Mouse (Mus musculus): ENCODE data around the gene Zfp62. TPM values are rescaled to one million over a fixed set of nuclear protein-coding genes. Genes with fewer than 3 reads are reported as not detected.
"Not testable (repeated sequence)": the region's sequence is repeated elsewhere in the genome, so short reads cannot be mapped to it uniquely, and the experiment has no call there.

Gene Zfp62
- polyA plus RNA-seq, 1 experiment from 2014 or later = 36.0 TPM

- Histone ChIP-seq H3K4me1 (no peaks in the 10 kb centered on the region), H3K9me3 (replicated peaks) (no peaks in the 10 kb centered on the region), H3K36me3 (no peaks in the 10 kb centered on the region), H3K27ac (replicated peaks) (no peak overlapping the region), H3K4me2 (replicated peaks) (no peak overlapping the region), H3K4me3 (replicated peaks) (no peak overlapping the region), H3K27me3 (no peaks in the 10 kb centered on the region; the same call in 1 of the 2 replicates), H3K9ac (no peak overlapping the region)
- no peak for ATAC-seq (ENCODE audit: insufficient number of reproducible peaks, low FRiP score, low TSS enrichment, low read depth)
- WGBS = 76% methylated on average over 10 of the region's 10 CpGs
Measured at GRCm38 (mm10) chr11:49187701-49188100, 15.4 kb upstream of the Zfp62 start.

- 3% methylated on average over 7 of the region's 7 CpGs for WGBS
- Histone ChIP-seq H3K4me2 (replicated peaks) (no peak overlapping the region), H3K9ac (no peak overlapping the region), H3K27me3 (no peaks in the 10 kb centered on the region; the same call in 1 of the 2 replicates), H3K36me3 (no peaks in the 10 kb centered on the region), H3K4me3 (replicated peaks) (no peak overlapping the region), H3K9me3 (replicated peaks) (no peaks in the 10 kb centered on the region), H3K27ac (replicated peaks) (no peak overlapping the region), H3K4me1 (no peaks in the 10 kb centered on the region)
- no peak for ATAC-seq (ENCODE audit: insufficient number of reproducible peaks, low FRiP score, low TSS enrichment, low read depth)
Measured at GRCm38 (mm10) chr11:49189737-49190136, 13.4 kb upstream of the Zfp62 start.

DNA sequence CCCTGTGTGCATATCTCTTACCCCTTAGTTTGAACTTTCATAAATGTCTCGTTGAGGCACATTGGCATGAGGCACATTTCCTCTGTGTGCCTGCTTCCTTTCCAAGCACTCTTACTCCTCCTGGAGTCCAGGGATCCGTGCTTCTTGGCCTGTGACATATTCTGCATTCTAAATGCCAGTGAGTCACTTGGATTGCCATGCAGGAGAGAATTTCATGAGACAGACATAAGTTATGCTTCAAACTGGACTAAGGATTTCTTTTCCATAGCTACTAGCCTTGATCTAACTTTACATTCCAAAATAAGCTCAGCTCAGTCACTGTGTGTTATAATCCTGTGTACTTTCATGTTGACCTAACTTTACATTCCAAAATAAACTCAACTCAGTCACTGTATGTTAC, 12.0 kb upstream of the Zfp62 start:
- ATAC-seq (ENCODE audit: insufficient number of reproducible peaks, low FRiP score, low TSS enrichment, low read depth) = no peak
- WGBS = 51% methylated on average over 2 of the region's 2 CpGs
- Histone ChIP-seq H3K27ac (replicated peaks) (no peak overlapping the region), H3K9me3 (replicated peaks) (no peaks in the 10 kb centered on the region), H3K27me3 (no peaks in the 10 kb centered on the region; the same call in 1 of the 2 replicates), H3K9ac (no peak overlapping the region), H3K4me2 (replicated peaks) (no peak overlapping the region), H3K4me3 (replicated peaks) (no peak overlapping the region), H3K36me3 (no peaks in the 10 kb centered on the region), H3K4me1 (no peaks in the 10 kb centered on the region)

- H3K27me3 ChIP-seq; H3K36me3 ChIP-seq; ATAC-seq (ENCODE audit: insufficient number of reproducible peaks, low FRiP score, low TSS enrichment, low read depth); H3K4me3 ChIP-seq (replicated peaks); H3K4me1 ChIP-seq; H3K9ac ChIP-seq; H3K4me2 ChIP-seq (replicated peaks); H3K9me3 ChIP-seq (replicated peaks); H3K27ac ChIP-seq (replicated peaks): not testable (repeated sequence)
- WGBS = 91% methylated on average over 9 of the region's 9 CpGs
Measured at GRCm38 (mm10) chr11:49194771-49195170, 8.3 kb upstream of the Zfp62 start.

GRCm38 (mm10) chr11:49195819-49196322, 7.2 kb upstream of the Zfp62 start:
- Histone ChIP-seq H3K4me2 (replicated peaks) (no peak overlapping the region), H3K9ac (no peak overlapping the region), H3K9me3 (replicated peaks) (no peaks in the 10 kb centered on the region), H3K36me3 (no peaks in the 10 kb centered on the region), H3K27ac (replicated peaks) (no peak overlapping the region), H3K4me3 (replicated peaks) (no peak overlapping the region), H3K27me3 (no peaks in the 10 kb centered on the region), H3K4me1 (no peaks in the 10 kb centered on the region)
- no peak for ATAC-seq (ENCODE audit: insufficient number of reproducible peaks, low FRiP score, low TSS enrichment, low read depth)
- WGBS = 89% methylated on average over 7 of the region's 7 CpGs

DNA sequence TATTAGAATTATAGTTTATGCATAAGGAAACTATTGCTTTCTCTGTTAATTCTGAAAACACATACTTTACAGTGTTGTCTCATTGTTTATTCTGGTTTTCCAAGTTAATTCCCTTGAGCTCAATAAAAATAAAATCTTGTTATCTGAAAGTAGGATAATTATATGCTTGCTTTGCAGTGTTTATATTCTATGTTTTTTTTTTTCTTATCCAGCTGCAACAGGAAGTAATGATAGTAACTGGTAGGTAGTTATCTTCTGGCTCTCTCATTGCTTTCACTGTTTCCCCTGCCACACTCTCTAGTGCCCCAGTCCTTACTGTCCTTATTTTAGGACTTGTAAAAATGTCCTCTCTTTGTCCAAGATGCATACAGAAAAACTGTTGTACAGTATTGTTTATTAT, 2.4 kb upstream of the Zfp62 start:
- Histone ChIP-seq H3K27me3 (no peaks in the 10 kb centered on the region), H3K27ac (replicated peaks) (no peak overlapping the region), H3K9ac (no peak overlapping the region), H3K9me3 (replicated peaks) (no peaks in the 10 kb centered on the region), H3K4me2 (replicated peaks) (no peak overlapping the region), H3K4me1 (peaks cover 9% of the 10 kb centered on the region), H3K36me3 (no peaks in the 10 kb centered on the region), H3K4me3 (replicated peaks) (no peak overlapping the region)
- no peak for ATAC-seq (ENCODE audit: insufficient number of reproducible peaks, low FRiP score, low TSS enrichment, low read depth)

GRCm38 (mm10) chr11:49201142-49201541, 1.9 kb upstream of the Zfp62 start:
- H3K9me3 ChIP-seq (replicated peaks) = no peaks in the 10 kb centered on the region
- no peak overlapping the region for H3K27ac ChIP-seq (replicated peaks)
- no peak overlapping the region for H3K4me2 ChIP-seq (replicated peaks)
- H3K36me3 ChIP-seq = peaks cover under 1% of the 10 kb centered on the region; the same call in 1 of the 2 replicates
- H3K9ac ChIP-seq = no peak overlapping the region
- no peak overlapping the region for H3K4me3 ChIP-seq (replicated peaks)
- ATAC-seq (ENCODE audit: insufficient number of reproducible peaks, low FRiP score, low TSS enrichment, low read depth) = no peak
- H3K4me1 ChIP-seq = peaks cover 9% of the 10 kb centered on the region
- no peaks in the 10 kb centered on the region for H3K27me3 ChIP-seq

- Histone ChIP-seq H3K36me3 (peaks cover 7% of the 10 kb centered on the region; the same call in 1 of the 2 replicates), H3K4me3 (replicated peaks) (peak overlapping the region; percentile 88), H3K9me3 (replicated peaks) (no peaks in the 10 kb centered on the region), H3K27ac (replicated peaks) (peak overlapping the region; percentile 99; the same call in 1 of the 2 replicates), H3K9ac (peak overlapping the region; percentile 99; the same call in 1 of the 2 replicates), H3K27me3 (no peaks in the 10 kb centered on the region), H3K4me2 (replicated peaks) (peak overlapping the region; percentile 67), H3K4me1 (peaks cover 9% of the 10 kb centered on the region)
- no peak for ATAC-seq (ENCODE audit: insufficient number of reproducible peaks, low FRiP score, low TSS enrichment, low read depth)
- 60% methylated on average over 2 of the region's 2 CpGs for WGBS
Measured at GRCm38 (mm10) chr11:49202071-49202470, 1.0 kb upstream of the Zfp62 start.

DNA sequence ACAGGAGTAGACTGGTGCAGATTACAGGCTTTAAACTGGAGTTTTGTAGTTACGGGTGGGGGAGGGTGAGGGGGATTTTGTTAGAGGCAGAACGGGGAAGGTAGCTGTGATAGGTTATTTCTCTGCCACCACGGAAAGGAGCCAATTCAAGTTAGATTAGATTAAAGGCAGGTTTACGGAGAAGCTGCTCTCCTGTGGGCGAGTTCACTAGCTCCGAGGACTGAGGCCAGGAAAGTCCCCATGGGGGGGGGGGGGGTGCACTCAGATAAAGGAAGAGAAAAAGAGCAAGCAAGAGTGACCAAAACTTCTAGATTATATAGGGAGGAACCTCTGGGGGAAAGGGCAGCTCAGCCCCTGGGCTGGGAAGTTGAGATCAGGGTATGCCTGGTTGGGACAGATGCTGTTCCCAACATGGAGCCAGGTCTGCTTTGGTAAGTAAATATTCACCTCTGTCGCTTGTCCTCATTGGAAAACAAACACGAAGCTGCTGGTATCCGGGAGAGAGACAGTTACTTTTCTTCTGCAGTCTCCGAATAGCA, 500 bp upstream of the Zfp62 start:
- peak overlapping the region; percentile 99 for H3K9ac ChIP-seq
- H3K36me3 ChIP-seq = peaks cover 7% of the 10 kb centered on the region; the same call in 1 of the 2 replicates
- peak overlapping the region; percentile 99 for H3K27ac ChIP-seq (replicated peaks)
- H3K27me3 ChIP-seq = no peaks in the 10 kb centered on the region
- no peaks in the 10 kb centered on the region for H3K9me3 ChIP-seq (replicated peaks)
- peaks cover 9% of the 10 kb centered on the region for H3K4me1 ChIP-seq
- peak overlapping the region; percentile 67 for H3K4me2 ChIP-seq (replicated peaks)
- ATAC-seq (ENCODE audit: insufficient number of reproducible peaks, low FRiP score, low TSS enrichment, low read depth) = no peak
- peak overlapping the region; percentile 88 for H3K4me3 ChIP-seq (replicated peaks)
- WGBS = 2% methylated on average over 10 of the region's 10 CpGs

DNA sequence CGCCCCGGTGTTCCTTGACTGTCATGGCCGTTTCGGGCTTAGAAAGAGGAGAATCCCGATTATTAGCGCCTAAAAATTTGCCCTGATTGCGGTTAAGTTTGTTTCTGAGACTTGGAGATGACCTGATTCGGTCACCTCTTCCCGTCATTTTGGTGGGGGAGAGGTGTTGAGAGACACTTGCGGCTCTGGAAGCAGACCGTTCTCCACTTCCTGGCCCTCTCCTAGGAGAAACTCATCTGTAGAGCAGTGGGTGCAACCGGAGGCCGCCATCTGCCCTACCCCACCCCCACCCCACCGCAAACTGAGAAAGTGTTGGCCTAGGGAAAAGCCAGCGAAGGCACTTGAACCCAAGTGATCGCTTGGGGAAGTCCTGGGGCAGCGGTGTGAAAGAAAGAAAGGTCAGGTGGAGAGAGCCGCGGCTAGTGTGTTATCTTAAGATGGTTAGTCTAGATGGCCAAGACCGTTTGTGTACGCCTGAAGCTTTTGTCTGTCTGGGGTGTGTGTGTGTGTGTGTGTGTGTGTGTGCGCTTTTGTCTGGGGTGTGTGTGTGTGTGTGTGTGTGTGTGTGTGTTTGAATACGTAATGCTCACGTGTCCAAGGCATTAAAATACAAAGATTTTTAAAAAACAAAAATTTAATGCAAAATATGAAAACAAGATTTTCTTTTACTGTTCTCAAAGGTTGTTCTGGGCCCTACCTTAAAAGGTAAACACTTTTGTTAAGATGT, 842 bp downstream of the Zfp62 start:
- ATAC-seq (ENCODE audit: insufficient number of reproducible peaks, low FRiP score, low TSS enrichment, low read depth) = peak; percentile 77; the same call in 1 of the 2 replicates
- H3K9me3 ChIP-seq (replicated peaks) = no peaks in the 10 kb centered on the region
- H3K36me3 ChIP-seq = peaks cover 7% of the 10 kb centered on the region; the same call in 1 of the 2 replicates
- H3K4me3 ChIP-seq (replicated peaks) = peak overlapping the region; percentile 88
- H3K4me1 ChIP-seq = peaks cover 9% of the 10 kb centered on the region
- H3K27ac ChIP-seq (replicated peaks) = peak overlapping the region; percentile 99
- peak overlapping the region; percentile 67 for H3K4me2 ChIP-seq (replicated peaks)
- WGBS = 0% methylated on average over 24 of the region's 24 CpGs
- H3K27me3 ChIP-seq = no peaks in the 10 kb centered on the region
- peak overlapping the region; percentile 99 for H3K9ac ChIP-seq

GRCm38 (mm10) chr11:49205080-49205590, 2.0 kb downstream of the Zfp62 start:
- Histone ChIP-seq H3K9me3 (replicated peaks) (no peaks in the 10 kb centered on the region), H3K27me3 (no peaks in the 10 kb centered on the region), H3K9ac (no peak overlapping the region), H3K4me3 (replicated peaks) (no peak overlapping the region), H3K27ac (replicated peaks) (no peak overlapping the region), H3K4me1 (peaks cover 9% of the 10 kb centered on the region), H3K36me3 (peaks cover 7% of the 10 kb centered on the region; the same call in 1 of the 2 replicates), H3K4me2 (replicated peaks) (0 out of 2 replicates have a peak overlapping the region, but pooled peaks have one; percentile 67)
- WGBS = 73% methylated on average over 6 of the region's 6 CpGs
- ATAC-seq (ENCODE audit: insufficient number of reproducible peaks, low FRiP score, low TSS enrichment, low read depth) = no peak
